Mouse (Mus musculus): Measurements from ENCODE around the gene Scamp1. TPM values are rescaled to one million over a fixed set of nuclear protein-coding genes. Genes with fewer than 3 reads are reported as not detected.

The Scamp1 gene
- polyA plus RNA-seq, 1 experiment from 2014 or later, result 32.5 TPM

- H3K4me3 ChIP-seq, result peak overlapping the region; percentile 51
- peak overlapping the region; percentile 73 for H3K9ac ChIP-seq
- no peaks in the 10 kb centered on the region for H3K9me3 ChIP-seq
- peaks cover 14% of the 10 kb centered on the region; the same call in 1 of the 2 replicates for H3K36me3 ChIP-seq
- no peak for ATAC-seq (ENCODE audit: insufficient number of reproducible peaks, insufficient read depth, low FRiP score, low TSS enrichment, low read depth)
- H3K27ac ChIP-seq, result peak overlapping the region; percentile 55; the same call in 1 of the 2 replicates
- H3K4me2 ChIP-seq, result peak overlapping the region; percentile 94
- peaks cover 5% of the 10 kb centered on the region; the same call in 1 of the 2 replicates for H3K27me3 ChIP-seq
- 20% methylated on average over 16 of the region's 16 CpGs for WGBS
- peaks cover 48% of the 10 kb centered on the region for H3K4me1 ChIP-seq
These were observed 110.9 kb downstream of the Scamp1 start for GRCm38 (mm10) chr13:94174577-94175279.

- peak overlapping the region; percentile 51 for H3K4me3 ChIP-seq
- H3K27me3 ChIP-seq, result peaks cover 5% of the 10 kb centered on the region; the same call in 1 of the 2 replicates
- no peak for ATAC-seq (ENCODE audit: insufficient number of reproducible peaks, insufficient read depth, low FRiP score, low TSS enrichment, low read depth)
- peak overlapping the region; percentile 73 for H3K9ac ChIP-seq
- peak overlapping the region; percentile 39; the same call in 1 of the 2 replicates for H3K27ac ChIP-seq
- H3K9me3 ChIP-seq, result no peaks in the 10 kb centered on the region
- H3K4me2 ChIP-seq, result peak overlapping the region; percentile 94
- WGBS, result 3% methylated on average over 53 of the region's 55 CpGs
- peaks cover 12% of the 10 kb centered on the region; the same call in 1 of the 2 replicates for H3K36me3 ChIP-seq
- peaks cover 45% of the 10 kb centered on the region for H3K4me1 ChIP-seq
These were observed 111.8 kb downstream of the Scamp1 start for GRCm38 (mm10) chr13:94173633-94174576.

- Histone ChIP-seq H3K27me3 (peaks cover 5% of the 10 kb centered on the region; the same call in 1 of the 2 replicates), H3K4me2 (peak overlapping the region; percentile 94; the same call in 1 of the 2 replicates), H3K4me1 (peaks cover 33% of the 10 kb centered on the region), H3K4me3 (no peak overlapping the region), H3K36me3 (peaks cover 8% of the 10 kb centered on the region; the same call in 1 of the 2 replicates), H3K9ac (no peak overlapping the region), H3K27ac (no peak overlapping the region), H3K9me3 (no peaks in the 10 kb centered on the region)
- 76% methylated on average over 15 of the region's 15 CpGs for WGBS
- no peak for ATAC-seq (ENCODE audit: insufficient number of reproducible peaks, insufficient read depth, low FRiP score, low TSS enrichment, low read depth)
These were observed 112.9 kb downstream of the Scamp1 start for GRCm38 (mm10) chr13:94172533-94173310.

DNA sequence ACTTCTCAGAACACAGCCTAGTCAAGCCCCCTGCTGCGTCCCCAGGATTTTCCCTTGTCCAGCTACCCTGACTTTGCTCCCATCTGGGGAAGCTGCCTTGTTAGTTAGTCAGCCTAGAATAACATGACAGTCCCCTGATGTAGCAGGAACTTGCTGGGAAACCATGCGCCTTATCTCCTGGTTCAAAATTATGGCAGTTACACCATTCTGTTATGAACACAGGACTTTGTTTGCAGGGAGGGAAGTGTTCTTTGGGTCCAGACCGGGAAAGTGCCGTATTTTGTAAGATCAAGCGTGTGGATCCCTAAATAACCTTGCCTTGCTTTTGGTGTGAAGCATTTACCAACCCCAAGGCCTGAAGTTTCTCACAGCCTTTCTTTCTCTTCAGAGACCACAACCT lies 114.0 kb downstream of the Scamp1 start:
- 65% methylated on average over 5 of the region's 5 CpGs for WGBS

DNA sequence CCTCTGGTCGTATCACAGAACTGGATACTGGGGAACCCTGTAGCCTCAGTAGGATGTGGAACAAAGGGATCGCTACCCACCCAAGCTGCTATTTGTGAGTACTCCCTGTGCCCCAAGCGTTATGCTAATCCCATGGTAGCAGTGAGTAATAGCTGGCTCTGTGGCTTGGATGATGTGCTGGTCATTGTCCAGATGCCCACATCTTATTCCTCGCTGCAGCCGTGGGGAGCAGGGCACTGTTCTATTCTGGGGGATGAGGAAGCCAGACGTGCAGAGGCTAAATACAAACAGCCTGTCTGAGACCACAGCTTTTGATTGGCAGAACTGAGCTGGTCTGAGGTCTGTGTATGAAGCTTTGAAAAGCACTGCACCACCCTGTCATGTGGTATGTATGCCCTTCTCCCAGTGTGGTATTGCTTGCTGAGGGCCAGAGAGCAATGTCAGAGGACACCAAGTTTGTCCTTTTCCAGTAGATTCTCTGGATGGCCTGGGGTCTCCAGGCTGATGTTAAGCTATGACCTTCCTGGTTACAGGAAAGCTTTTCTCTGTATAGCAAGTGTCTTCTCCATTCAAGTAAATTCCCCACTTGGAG lies 116.2 kb downstream of the Scamp1 start:
- H3K4me2 ChIP-seq, result no peak overlapping the region
- no peaks in the 10 kb centered on the region for H3K9me3 ChIP-seq
- no peak for ATAC-seq (ENCODE audit: insufficient number of reproducible peaks, insufficient read depth, low FRiP score, low TSS enrichment, low read depth)
- H3K27me3 ChIP-seq, result peaks cover 5% of the 10 kb centered on the region; the same call in 1 of the 2 replicates
- H3K4me3 ChIP-seq, result no peak overlapping the region
- H3K36me3 ChIP-seq, result no peaks in the 10 kb centered on the region
- WGBS, result 52% methylated on average over 6 of the region's 6 CpGs
- peaks cover 22% of the 10 kb centered on the region for H3K4me1 ChIP-seq
- H3K9ac ChIP-seq, result no peak overlapping the region
- H3K27ac ChIP-seq, result no peak overlapping the region; the same call in 1 of the 2 replicates

More for the DNA sequence above, 114.0 kb downstream of the Scamp1 start:
- H3K36me3 ChIP-seq, result 0 out of 2 replicates have a peak, but pooled peaks cover 3% of the 10 kb centered on the region
- H3K27me3 ChIP-seq, result peaks cover 5% of the 10 kb centered on the region; the same call in 1 of the 2 replicates
- ATAC-seq (ENCODE audit: insufficient number of reproducible peaks, insufficient read depth, low FRiP score, low TSS enrichment, low read depth), result no peak
- H3K4me2 ChIP-seq, result no peak overlapping the region
- no peaks in the 10 kb centered on the region for H3K9me3 ChIP-seq
- H3K4me3 ChIP-seq, result no peak overlapping the region
- H3K27ac ChIP-seq, result no peak overlapping the region
- H3K4me1 ChIP-seq, result peaks cover 33% of the 10 kb centered on the region
- no peak overlapping the region for H3K9ac ChIP-seq

GRCm38 (mm10) chr13:94168319-94168718 lies 117.3 kb downstream of the Scamp1 start:
- 80% methylated on average over 5 of the region's 5 CpGs for WGBS
- H3K9me3 ChIP-seq, result no peaks in the 10 kb centered on the region

GRCm38 (mm10) chr13:94164501-94164900 lies 121.2 kb downstream of the Scamp1 start:
- Histone ChIP-seq H3K27me3 (no peaks in the 10 kb centered on the region), H3K4me3 (no peak overlapping the region), H3K36me3 (no peaks in the 10 kb centered on the region), H3K4me1 (peaks cover 10% of the 10 kb centered on the region), H3K27ac (no peak overlapping the region), H3K9me3 (no peaks in the 10 kb centered on the region), H3K9ac (no peak overlapping the region), H3K4me2 (no peak overlapping the region)
- no peak for ATAC-seq (ENCODE audit: insufficient number of reproducible peaks, insufficient read depth, low FRiP score, low TSS enrichment, low read depth)
- WGBS, result 77% methylated on average over 6 of the region's 6 CpGs

More at GRCm38 (mm10) chr13:94168319-94168718, 117.3 kb downstream of the Scamp1 start:
- H3K27me3 ChIP-seq, result 0 out of 2 replicates have a peak, but pooled peaks cover 5% of the 10 kb centered on the region
- H3K9ac ChIP-seq, result no peak overlapping the region
- H3K4me2 ChIP-seq, result no peak overlapping the region
- ATAC-seq (ENCODE audit: insufficient number of reproducible peaks, insufficient read depth, low FRiP score, low TSS enrichment, low read depth), result no peak
- peaks cover 11% of the 10 kb centered on the region for H3K4me1 ChIP-seq
- H3K4me3 ChIP-seq, result no peak overlapping the region
- H3K27ac ChIP-seq, result no peak overlapping the region
- no peaks in the 10 kb centered on the region for H3K36me3 ChIP-seq

GRCm38 (mm10) chr13:94159478-94160220 lies 126.0 kb downstream of the Scamp1 start:
- Histone ChIP-seq H3K4me3 (no peak overlapping the region), H3K9ac (no peak overlapping the region), H3K36me3 (no peaks in the 10 kb centered on the region), H3K27ac (peak overlapping the region; percentile 85), H3K4me2 (no peak overlapping the region), H3K4me1 (peaks cover 36% of the 10 kb centered on the region), H3K27me3 (no peaks in the 10 kb centered on the region), H3K9me3 (peaks cover 2% of the 10 kb centered on the region; the same call in 1 of the 2 replicates)
- WGBS, result 67% methylated on average over 7 of the region's 7 CpGs
- ATAC-seq (ENCODE audit: insufficient number of reproducible peaks, insufficient read depth, low FRiP score, low TSS enrichment, low read depth), result no peak

DNA sequence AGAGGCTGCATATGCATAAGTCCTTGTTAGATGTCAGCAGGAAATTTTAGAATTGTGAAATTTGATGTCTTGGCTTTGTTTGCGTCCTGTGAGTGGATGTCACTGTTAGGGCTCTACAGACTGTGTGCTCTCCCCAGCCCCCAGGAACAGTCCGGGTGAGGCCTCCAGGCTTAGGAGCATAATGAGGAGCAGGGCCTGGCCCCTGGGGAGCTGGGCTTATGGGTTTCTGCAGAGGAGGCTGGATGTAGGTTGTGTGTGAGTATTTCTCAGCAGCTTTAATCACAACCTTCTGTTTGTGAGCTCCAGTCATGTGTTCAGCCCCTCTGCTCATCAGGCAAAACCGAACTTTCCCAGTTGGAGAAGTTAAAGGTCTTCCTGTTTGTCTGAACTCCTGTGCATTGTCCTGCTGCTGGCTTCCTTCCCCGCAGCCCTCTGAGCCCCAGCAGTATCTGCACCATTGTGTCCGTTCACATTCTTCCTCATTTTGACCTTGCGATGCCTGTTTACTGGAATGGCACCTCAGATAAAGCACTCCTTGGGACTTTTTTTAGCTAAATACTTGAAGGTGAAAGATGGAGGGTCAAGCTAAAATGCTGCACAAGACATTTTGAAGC lies 126.7 kb downstream of the Scamp1 start:
- WGBS, result 31% methylated on average over 6 of the region's 6 CpGs
- Histone ChIP-seq H3K36me3 (no peaks in the 10 kb centered on the region), H3K27me3 (no peaks in the 10 kb centered on the region), H3K27ac (peak overlapping the region; percentile 85), H3K4me3 (no peak overlapping the region), H3K4me1 (peaks cover 36% of the 10 kb centered on the region), H3K4me2 (peak overlapping the region; percentile 9; the same call in 1 of the 2 replicates), H3K9ac (0 out of 2 replicates have a peak overlapping the region, but pooled peaks have one; percentile 32), H3K9me3 (peaks cover 2% of the 10 kb centered on the region; the same call in 1 of the 2 replicates)
- peak; percentile 71; the same call in 1 of the 2 replicates for ATAC-seq (ENCODE audit: insufficient number of reproducible peaks, insufficient read depth, low FRiP score, low TSS enrichment, low read depth)

Measured in embryonic facial prominence, embryonic 13.5 days (tissue).